Mouse (Mus musculus): ENCODE results near the gene Veph1. TPM values are rescaled to one million over a fixed set of nuclear protein-coding genes. Genes with fewer than 3 reads are reported as not detected.

Gene Veph1
- 0.21 and 0.67 TPM in 2 replicates for total RNA-seq (2012; rRNA removed)

GRCm38 (mm10) chr3:66296545-66296944 lies at the start of gene Veph1:
Gene Veph1, minus strand, starts transcription at chr3:66296837.
- Histone ChIP-seq H3K27ac (ENCODE audit: insufficient read depth, low read depth, low read length, poor library complexity, severe bottlenecking) (no peak within 1 kb of the TSS), H3K9me3 (ENCODE audit: control insufficient read depth, insufficient read depth, low read depth, low read length) (no peaks in the 10 kb centered on the region), H3K4me3 (ENCODE audit: insufficient read depth in 1 of 2, low read depth in 1 of 2, low read length in 2 of 2, poor library complexity in 1 of 2, severe bottlenecking in 1 of 2) (no peak within 1 kb of the TSS), H3K4me1 (ENCODE audit: control insufficient read depth in 2 of 2, insufficient read depth in 2 of 2, low read length in 2 of 2, poor library complexity in 1 of 2) (no peaks in the 10 kb centered on the region; a peak in 2 of 4 replicates), H3K36me3 (ENCODE audit: control insufficient read depth, insufficient read depth, low read length, poor library complexity, severe bottlenecking) (no peaks in the 10 kb centered on the region), H3K9ac (ENCODE audit: insufficient read depth, low read depth, low read length, poor library complexity, severe bottlenecking) (no peak within 1 kb of the TSS)
- TF ChIP-seq ZC3H11A (IDR thresholded peaks at IDR 0.05; ENCODE audit: borderline replicate concordance, low read depth, low read length) (no peak), MAFK (IDR thresholded peaks at IDR 0.05; ENCODE audit: insufficient read depth, low read depth, low read length) (no peak), HCFC1 (IDR thresholded peaks at IDR 0.05; ENCODE audit: borderline replicate concordance, insufficient read depth, low read length) (no peak), ZNF384 (IDR thresholded peaks at IDR 0.05; ENCODE audit: low read depth, low read length) (no peak), CHD2 (IDR thresholded peaks at IDR 0.05; ENCODE audit: low read depth, low read length) (no peak)
- no peak for DNase-seq (ENCODE audit: low read depth, low spot score)
- in situ Hi-C loops (cut with MboI; ENCODE audit: low sequenced_read_pairs in 2 of 2, unreplicated experiment in 2 of 2) = no loop called here

- Histone ChIP-seq H3K36me3 (ENCODE audit: control insufficient read depth, insufficient read depth, low read length, poor library complexity, severe bottlenecking) (no peaks in the 10 kb centered on the region), H3K4me1 (ENCODE audit: control insufficient read depth in 2 of 2, insufficient read depth in 2 of 2, low read length in 2 of 2, poor library complexity in 1 of 2) (no peaks in the 10 kb centered on the region), H3K27ac (ENCODE audit: insufficient read depth, low read depth, low read length, poor library complexity, severe bottlenecking) (no peak overlapping the region), H3K9me3 (ENCODE audit: control insufficient read depth, insufficient read depth, low read depth, low read length) (no peaks in the 10 kb centered on the region), H3K9ac (ENCODE audit: insufficient read depth, low read depth, low read length, poor library complexity, severe bottlenecking) (no peak overlapping the region), H3K4me3 (ENCODE audit: insufficient read depth in 1 of 2, low read depth in 1 of 2, low read length in 2 of 2, poor library complexity in 1 of 2, severe bottlenecking in 1 of 2) (no peak overlapping the region)
- TF ChIP-seq CHD2 (IDR thresholded peaks at IDR 0.05; ENCODE audit: low read depth, low read length) (no peak), ZC3H11A (IDR thresholded peaks at IDR 0.05; ENCODE audit: borderline replicate concordance, low read depth, low read length) (no peak), MAFK (IDR thresholded peaks at IDR 0.05; ENCODE audit: insufficient read depth, low read depth, low read length) (no peak), HCFC1 (IDR thresholded peaks at IDR 0.05; ENCODE audit: borderline replicate concordance, insufficient read depth, low read length) (no peak), ZNF384 (IDR thresholded peaks at IDR 0.05; ENCODE audit: low read depth, low read length) (no peak)
- DNase-seq (ENCODE audit: low read depth, low spot score) = no peak
- in situ Hi-C loops (cut with MboI; ENCODE audit: low sequenced_read_pairs in 2 of 2, unreplicated experiment in 2 of 2) = loop anchor here in 1 of 2 experiments (25.0 kb wide), 1 partner anchor 997 kb away; no protein-coding TSS in a partner anchor
Observed at GRCm38 (mm10) chr3:66340742-66341141, 44.1 kb upstream of the Veph1 start.

- no peaks in the 10 kb centered on the region for H3K36me3 ChIP-seq (ENCODE audit: control insufficient read depth, insufficient read depth, low read length, poor library complexity, severe bottlenecking)
- no peak for DNase-seq (ENCODE audit: low read depth, low spot score)
- H3K27ac ChIP-seq (ENCODE audit: insufficient read depth, low read depth, low read length, poor library complexity, severe bottlenecking) = no peak overlapping the region
- no peaks in the 10 kb centered on the region for H3K9me3 ChIP-seq (ENCODE audit: control insufficient read depth, insufficient read depth, low read depth, low read length)
- in situ Hi-C loops (cut with MboI; ENCODE audit: low sequenced_read_pairs in 2 of 2, unreplicated experiment in 2 of 2) = loop anchor here in 1 of 2 experiments (25.0 kb wide), 1 partner anchor 1005 kb away; no protein-coding TSS in a partner anchor
- no peak overlapping the region for H3K4me3 ChIP-seq (ENCODE audit: insufficient read depth in 1 of 2, low read depth in 1 of 2, low read length in 2 of 2, poor library complexity in 1 of 2, severe bottlenecking in 1 of 2)
- no peak overlapping the region for H3K9ac ChIP-seq (ENCODE audit: insufficient read depth, low read depth, low read length, poor library complexity, severe bottlenecking)
- no peak for TF ChIP-seq ZNF384 (IDR thresholded peaks at IDR 0.05; ENCODE audit: low read depth, low read length)
- no peak for TF ChIP-seq CHD2 (IDR thresholded peaks at IDR 0.05; ENCODE audit: low read depth, low read length)
- TF ChIP-seq HCFC1 (IDR thresholded peaks at IDR 0.05; ENCODE audit: borderline replicate concordance, insufficient read depth, low read length) = no peak
- TF ChIP-seq ZC3H11A (IDR thresholded peaks at IDR 0.05; ENCODE audit: borderline replicate concordance, low read depth, low read length) = no peak
- no peak for TF ChIP-seq MAFK (IDR thresholded peaks at IDR 0.05; ENCODE audit: insufficient read depth, low read depth, low read length)
- no peaks in the 10 kb centered on the region for H3K4me1 ChIP-seq (ENCODE audit: control insufficient read depth in 2 of 2, insufficient read depth in 2 of 2, low read length in 2 of 2, poor library complexity in 1 of 2)
Observed at GRCm38 (mm10) chr3:66332401-66332729, 35.7 kb upstream of the Veph1 start.

- Histone ChIP-seq H3K36me3 (ENCODE audit: control insufficient read depth, insufficient read depth, low read length, poor library complexity, severe bottlenecking) (no peaks in the 10 kb centered on the region), H3K9ac (ENCODE audit: insufficient read depth, low read depth, low read length, poor library complexity, severe bottlenecking) (no peak overlapping the region), H3K4me3 (ENCODE audit: insufficient read depth in 1 of 2, low read depth in 1 of 2, low read length in 2 of 2, poor library complexity in 1 of 2, severe bottlenecking in 1 of 2) (no peak overlapping the region), H3K4me1 (ENCODE audit: control insufficient read depth in 2 of 2, insufficient read depth in 2 of 2, low read length in 2 of 2, poor library complexity in 1 of 2) (no peaks in the 10 kb centered on the region), H3K27ac (ENCODE audit: insufficient read depth, low read depth, low read length, poor library complexity, severe bottlenecking) (no peak overlapping the region), H3K9me3 (ENCODE audit: control insufficient read depth, insufficient read depth, low read depth, low read length) (no peaks in the 10 kb centered on the region)
- peak; percentile 63 for DNase-seq (ENCODE audit: low read depth, low spot score)
- in situ Hi-C loops (cut with MboI; ENCODE audit: low sequenced_read_pairs in 2 of 2, unreplicated experiment in 2 of 2) = loop anchor here in 1 of 2 experiments (25.0 kb wide), 1 partner anchor 1006 kb away; no protein-coding TSS in a partner anchor
- TF ChIP-seq MAFK (IDR thresholded peaks at IDR 0.05; ENCODE audit: insufficient read depth, low read depth, low read length) = no peak
- peak; percentile 72; the same call in 1 of the 2 replicates for TF ChIP-seq ZC3H11A (IDR thresholded peaks at IDR 0.05; ENCODE audit: borderline replicate concordance, low read depth, low read length)
Observed at GRCm38 (mm10) chr3:66331592-66332400, 35.2 kb upstream of the Veph1 start.
